12 mouse cellular contexts compared by ENCODE assay signal in genomic region chr10:11212003-11212402, GRCm38 (mm10).
DNase-seq lines count a peak whose midpoint lies in the region; ATAC-seq and TF ChIP-seq lines count a peak whose summit lies in the region.
"Had no signal": no experiment of that assay in that cellular context is flagged by ENCODE, and none has a peak within 500 bp of the region (broad histone marks: within the 10 kb centered on the region; RNA-seq: fewer than 3 reads in every experiment).

No protein-coding gene starts in this region.

- TF ChIP-seq CTCF in forebrain, postnatal 0 days (IDR thresholded peaks at IDR 0.05; ENCODE audit: low read depth): peak; percentile 42; the same call in 1 of the 2 replicates
- TF ChIP-seq CTCF in layer of hippocampus, adult 2 months (conservative IDR thresholded peaks at IDR 0.05): peak; percentile 60

- H3K27me3 ChIP-seq in forebrain, postnatal 0 days (ENCODE audit: insufficient read depth, low read length): no peaks in the 10 kb centered on the region
- H3K27me3 ChIP-seq in forebrain, embryonic 15.5 days: no peaks in the 10 kb centered on the region
- H3K27me3 ChIP-seq: forebrain, embryonic 12.5 days had no signal

- H3K4me2 ChIP-seq in forebrain, postnatal 0 days (ENCODE audit: low read depth): no peak overlapping the region
- H3K4me2 ChIP-seq in forebrain, embryonic 15.5 days (replicated peaks): no peak overlapping the region
- H3K4me2 ChIP-seq: forebrain, embryonic 12.5 days had no signal

- H3K4me1 ChIP-seq in forebrain, postnatal 0 days (ENCODE audit: insufficient read depth): no peaks in the 10 kb centered on the region
- no peaks in the 10 kb centered on the region for H3K4me1 ChIP-seq in forebrain, embryonic 15.5 days
- H3K4me1 ChIP-seq: forebrain, embryonic 12.5 days had no signal

- H3K9me3 ChIP-seq in forebrain, postnatal 0 days (ENCODE audit: low read length): no peaks in the 10 kb centered on the region
- no peaks in the 10 kb centered on the region for H3K9me3 ChIP-seq in forebrain, embryonic 15.5 days
- H3K9me3 ChIP-seq: forebrain, embryonic 12.5 days had no signal

- no peak overlapping the region for H3K4me3 ChIP-seq in forebrain, postnatal 0 days (ENCODE audit: low read depth, low read length)
- no peak overlapping the region for H3K4me3 ChIP-seq in forebrain, embryonic 15.5 days
- H3K4me3 ChIP-seq in layer of hippocampus, adult 2 months: no peak overlapping the region
- H3K4me3 ChIP-seq: forebrain, embryonic 12.5 days had no signal

- H3K36me3 ChIP-seq in forebrain, postnatal 0 days (ENCODE audit: insufficient read depth): peaks cover 37% of the 10 kb centered on the region
- H3K36me3 ChIP-seq in forebrain, embryonic 15.5 days: peaks cover 56% of the 10 kb centered on the region

- no peak overlapping the region for H3K9ac ChIP-seq in forebrain, postnatal 0 days
- H3K9ac ChIP-seq in forebrain, embryonic 15.5 days (replicated peaks): no peak overlapping the region
- H3K9ac ChIP-seq: forebrain, embryonic 12.5 days had no signal

- H3K27ac ChIP-seq in forebrain, postnatal 0 days (ENCODE audit: low read depth, low read length): no peak overlapping the region
- H3K27ac ChIP-seq in forebrain, embryonic 15.5 days (replicated peaks): no peak overlapping the region
- no peak overlapping the region for H3K27ac ChIP-seq in layer of hippocampus, adult 2 months
- H3K27ac ChIP-seq: forebrain, embryonic 12.5 days had no signal

- WGBS in forebrain, postnatal 0 days: 90% methylated on average over 4 of the region's 4 CpGs
- WGBS in forebrain, embryonic 15.5 days: 82% methylated on average over 4 of the region's 4 CpGs

- ATAC-seq in forebrain, postnatal 0 days: no peak
- no peak for ATAC-seq in forebrain, embryonic 15.5 days (replicated peaks)

- DNase-seq in forebrain, postnatal 0 days: peak; percentile 14
- DNase-seq in layer of hippocampus, adult 2 months (ENCODE audit: low spot score in 2 of 2): no peak
- no peak for DNase-seq in layer of hippocampus, adult 11-12 months (ENCODE audit: low spot score)
- DNase-seq in MN1 (ENCODE audit: low spot score): peak; percentile 55
- peak; percentile 40 for DNase-seq in lung, postnatal 10 days
- DNase-seq in yolk sac, embryonic 10.5 days (ENCODE audit: low spot score): no peak
- DNase-seq in layer of hippocampus, postnatal 36 days: no peak
- DNase-seq: cerebellum, adult 2 months; spleen, adult 18-20 months; thymus, adult 2 months had no signal

Comparison
In these comparisons a context has a peak if more than half of its experiments do, and no peak if none do; other contexts are left out.
1. DNase-seq: peak in forebrain, postnatal 0 days (single experiment), MN1 (single experiment) and lung, postnatal 10 days (single experiment); none in layer of hippocampus, adult 2 months (0 of 2), layer of hippocampus, adult 11-12 months (single experiment), yolk sac, embryonic 10.5 days (single experiment) and layer of hippocampus, postnatal 36 days (0 of 2).